Mouse (Mus musculus) hematopoietic multipotent progenitor cell, adult 10-12 weeks (in vitro differentiated cells): ENCODE results near the gene Wdr74. TPM values are rescaled to one million over a fixed set of nuclear protein-coding genes. Genes with fewer than 3 reads are reported as not detected.

Source experiments
- polyA plus RNA-seq: library from polyadenylated mRNA; stranded (reverse); fragments of >175 nt; gene quantifications from 2 replicates; pipeline ENCODE4 v1.2.3, GENCODE M21; 2012; ENCODE audit warnings: low replicate concordance

The Wdr74 gene
- 14.1 and 19.6 TPM in 2 replicates for polyA plus RNA-seq

GRCm38 (mm10) chr19:8735389-8736159 lies at the start of gene Wdr74:
Gene Wdr74, plus strand, starts transcription at chr19:8735827.

GRCm38 (mm10) chr19:8722907-8723573 lies 12.6 kb upstream of the Wdr74 start, which contains the start of gene Slc3a2:
Gene Slc3a2, minus strand, starts transcription at chr19:8723369.

GRCm38 (mm10) chr19:8740603-8741002 lies 5.0 kb downstream of the Wdr74 start, which contains the start of gene 1700092M07Rik:
Gene 1700092M07Rik, plus strand, starts transcription at chr19:8740718.

GRCm38 (mm10) chr19:8741243-8741869 lies 5.7 kb downstream of the Wdr74 start, which contains the start of gene Stx5a:
Gene Stx5a, plus strand, starts transcription at chr19:8741413.

GRCm38 (mm10) chr19:8756635-8757387 lies 21.2 kb downstream of the Wdr74 start, which contains the start of gene Nxf1:
Gene Nxf1, plus strand, starts transcription at chr19:8757073.

GRCm38 (mm10) chr19:8770567-8771270 lies 35.1 kb downstream of the Wdr74 start, which contains the start of gene Tmem223:
Gene Tmem223, plus strand, starts transcription at chr19:8770996.

GRCm38 (mm10) chr19:8774086-8774835 lies 38.6 kb downstream of the Wdr74 start, which contains the start of gene Tmem179b:
Gene Tmem179b, minus strand, starts transcription at chr19:8774467.

GRCm38 (mm10) chr19:8786008-8786781 lies 50.6 kb downstream of the Wdr74 start, which contains the start of gene Taf6l:
Gene Taf6l, minus strand, starts transcription at chr19:8786417.

Other genes starting within 250 kb of the Wdr74 start
- gene Slc22a8, start 144.6 kb upstream of the Wdr74 start, polyA plus RNA-seq: not detected in 2 replicates
- gene Slc22a6, start 117.8 kb upstream of the Wdr74 start, polyA plus RNA-seq: not detected in 2 replicates
- gene Chrm1, start 72.0 kb upstream of the Wdr74 start, polyA plus RNA-seq: not detected in 2 replicates
- gene Slc3a2, start 12.5 kb upstream of the Wdr74 start, polyA plus RNA-seq: 87.6 and 107 TPM in 2 replicates
- 0.47 TPM in 1 of 2 replicates, not detected in the other for gene 1700092M07Rik, start 4.9 kb downstream of the Wdr74 start, polyA plus RNA-seq
- 33.5 and 37.6 TPM in 2 replicates for gene Stx5a, start 5.6 kb downstream of the Wdr74 start, polyA plus RNA-seq
- 85.7 and 111 TPM in 2 replicates for gene Nxf1, start 21.2 kb downstream of the Wdr74 start, polyA plus RNA-seq
- gene Tmem223, start 35.2 kb downstream of the Wdr74 start, polyA plus RNA-seq: 40.2 and 65.2 TPM in 2 replicates
- gene Tmem179b, start 38.6 kb downstream of the Wdr74 start, polyA plus RNA-seq: 27.4 and 93.5 TPM in 2 replicates
- gene Taf6l, start 50.6 kb downstream of the Wdr74 start, polyA plus RNA-seq: 18.5 and 32.1 TPM in 2 replicates
- 6.5 and 12.8 TPM in 2 replicates for gene Polr2g, start 62.8 kb downstream of the Wdr74 start, polyA plus RNA-seq
- 1.5 and 2.5 TPM in 2 replicates for gene Zbtb3, start 66.7 kb downstream of the Wdr74 start, polyA plus RNA-seq
- gene Ttc9c, start 83.5 kb downstream of the Wdr74 start, polyA plus RNA-seq: 6.1 and 6.4 TPM in 2 replicates
- gene Hnrnpul2, start 84.2 kb downstream of the Wdr74 start, polyA plus RNA-seq: 83.1 and 207 TPM in 2 replicates
- 71.4 and 191 TPM in 2 replicates for gene AC129217.1, start 93.9 kb downstream of the Wdr74 start, polyA plus RNA-seq
- gene Bscl2, start 101.6 kb downstream of the Wdr74 start, polyA plus RNA-seq: 65.8 and 85.4 TPM in 2 replicates
- 0.07 and 0.16 TPM in 2 replicates for gene Gng3, start 103.4 kb downstream of the Wdr74 start, polyA plus RNA-seq
- gene Lrrn4cl, start 114.9 kb downstream of the Wdr74 start, polyA plus RNA-seq: 0.12 TPM in 1 of 2 replicates, not detected in the other
- gene Ubxn1, start 135.7 kb downstream of the Wdr74 start, polyA plus RNA-seq: 106 and 169 TPM in 2 replicates
- gene Uqcc3, start 145.1 kb downstream of the Wdr74 start, polyA plus RNA-seq: 39.7 and 52.0 TPM in 2 replicates
- gene Lbhd1, start 147.9 kb downstream of the Wdr74 start, polyA plus RNA-seq: 0.17 and 0.48 TPM in 2 replicates
- not detected in 2 replicates for gene Gm49403, start 148.1 kb downstream of the Wdr74 start, polyA plus RNA-seq
- gene 1810009A15Rik, start 153.0 kb downstream of the Wdr74 start, polyA plus RNA-seq: 10.0 and 58.5 TPM in 2 replicates
- gene Gm49416, start 153.1 kb downstream of the Wdr74 start, polyA plus RNA-seq: 5.1 TPM in 1 of 2 replicates, not detected in the other
- gene Ints5, start 157.2 kb downstream of the Wdr74 start, polyA plus RNA-seq: 30.0 and 30.8 TPM in 2 replicates
- 45.2 and 49.2 TPM in 2 replicates for gene Ganab, start 162.2 kb downstream of the Wdr74 start, polyA plus RNA-seq
- gene B3gat3, start 184.5 kb downstream of the Wdr74 start, polyA plus RNA-seq: 169 and 181 TPM in 2 replicates
- 13.0 and 33.9 TPM in 2 replicates for gene Rom1, start 193.5 kb downstream of the Wdr74 start, polyA plus RNA-seq
- gene Eml3, start 193.7 kb downstream of the Wdr74 start, polyA plus RNA-seq: 90.5 and 184 TPM in 2 replicates
- 55.2 and 56.3 TPM in 2 replicates for gene Mta2, start 206.0 kb downstream of the Wdr74 start, polyA plus RNA-seq
- gene Tut1, start 218.0 kb downstream of the Wdr74 start, polyA plus RNA-seq: 33.0 and 33.4 TPM in 2 replicates
- 21.6 and 58.7 TPM in 2 replicates for gene Eef1g, start 231.2 kb downstream of the Wdr74 start, polyA plus RNA-seq